Mouse (Mus musculus) stomach, embryonic 14.5 days (tissue): ENCODE results near the gene OR5BS1P. TPM values are rescaled to one million over a fixed set of nuclear protein-coding genes. Genes with fewer than 3 reads are reported as not detected.

Experiments
- ATAC-seq: fragments of 200-750 bp; cut with Nextera tagmentation; 2 replicates; pipeline ENCODE4 v1.8.0; 2017; ENCODE audit warnings: low read depth, moderate TSS enrichment; ENCODE audit not compliant: insufficient number of reproducible peaks, insufficient read depth, low FRiP score
- H3K27ac ChIP-seq: fragments of 300-500 bp; sonication (generic); 2 replicates; pipeline ENCODE4 v1.5.1; 2014; ENCODE audit warnings: mild to moderate bottlenecking, low read length, moderate library complexity, mixed read lengths
- H3K27me3 ChIP-seq: fragments of 300-500 bp; sonication (generic); 2 replicates; pipeline ENCODE4 v1.6.1; 2014; ENCODE audit warnings: low read length, control low read depth, mixed read lengths; ENCODE audit not compliant: control insufficient read depth, insufficient read depth
- H3K36me3 ChIP-seq: fragments of 300-500 bp; sonication (generic); 2 replicates; pipeline ENCODE4 v1.6.1; 2014; ENCODE audit warnings: mild to moderate bottlenecking, control low read depth, low read length, moderate library complexity, mixed read lengths; ENCODE audit not compliant: control insufficient read depth, insufficient read depth
- H3K4me1 ChIP-seq: fragments of 300-500 bp; sonication (generic); 2 replicates; pipeline ENCODE4 v1.6.1; 2014; ENCODE audit warnings: low read length, control low read depth, mixed read lengths; ENCODE audit not compliant: control insufficient read depth, insufficient read depth
- H3K4me2 ChIP-seq: fragments of 300-500 bp; sonication (generic); replicated peaks from 2 replicates; pipeline ENCODE4 v1.6.1; 2014; ENCODE audit warnings: low read depth, low read length, control low read depth
- H3K4me3 ChIP-seq: fragments of 300-500 bp; sonication (generic); 2 replicates; pipeline ENCODE4 v1.5.1; 2014; ENCODE audit warnings: low read depth, low read length, control low read depth
- H3K9ac ChIP-seq: fragments of 300-500 bp; sonication (generic); replicated peaks from 2 replicates; pipeline ENCODE4 v1.6.1; 2014; ENCODE audit warnings: low read depth, mild to moderate bottlenecking, control low read depth, low read length, moderate library complexity, mixed read lengths
- H3K9me3 ChIP-seq: fragments of 300-500 bp; sonication (generic); 2 replicates; pipeline ENCODE4 v1.6.1; 2016; ENCODE audit warnings: low read depth, low read length, control low read depth; ENCODE audit not compliant: control insufficient read depth
- WGBS: fragments of 180-500 bp; shearing (Covaris S2); extraction: QIAGEN DNeasy Blood & Tissue Kit; methylation state at CpG from one replicate; pipeline ENCODE4 v1.1.7; 2014; 5-methylcytosine and 5-hydroxymethylcytosine counted together
- polyA plus RNA-seq: library from polyadenylated mRNA; unstranded; fragments of >200 nt; fragmentation: Nextera tagmentation; extraction: Ambion mirVana; gene quantifications from 2 replicates; pipeline ENCODE4 v1.2.1, GENCODE M21; 2014

The OR5BS1P gene
- polyA plus RNA-seq, 1 experiment from 2014 or later = not detected

DNA sequence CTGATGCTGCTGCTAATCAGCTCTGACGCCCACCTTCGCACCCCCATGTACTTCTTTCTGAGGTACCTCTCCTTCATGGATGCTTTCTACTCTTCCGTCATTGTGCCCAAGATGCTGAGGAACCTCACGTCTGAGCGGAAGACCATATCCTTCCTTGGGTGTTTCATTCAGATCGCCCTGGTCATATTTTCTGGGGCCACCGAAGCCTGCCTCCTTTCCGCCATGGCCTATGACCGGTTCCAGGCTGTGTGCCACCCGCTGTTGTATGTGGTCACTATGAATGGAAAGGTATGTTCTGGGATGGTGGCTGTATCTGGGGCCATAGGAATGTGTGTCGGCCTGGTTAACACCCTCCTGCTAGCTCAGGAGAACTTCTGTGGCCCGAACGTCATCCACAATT, 1.8 kb downstream of the OR5BS1P start:
- Histone ChIP-seq H3K27ac (no peak overlapping the region), H3K27me3 (no peaks in the 10 kb centered on the region), H3K36me3 (no peaks in the 10 kb centered on the region), H3K9me3 (no peaks in the 10 kb centered on the region), H3K4me2 (no peak overlapping the region), H3K9ac (no peak overlapping the region), H3K4me3 (no peak overlapping the region), H3K4me1 (no peaks in the 10 kb centered on the region)
- WGBS = 89% methylated on average over 13 of the region's 13 CpGs
- no peak for ATAC-seq

DNA sequence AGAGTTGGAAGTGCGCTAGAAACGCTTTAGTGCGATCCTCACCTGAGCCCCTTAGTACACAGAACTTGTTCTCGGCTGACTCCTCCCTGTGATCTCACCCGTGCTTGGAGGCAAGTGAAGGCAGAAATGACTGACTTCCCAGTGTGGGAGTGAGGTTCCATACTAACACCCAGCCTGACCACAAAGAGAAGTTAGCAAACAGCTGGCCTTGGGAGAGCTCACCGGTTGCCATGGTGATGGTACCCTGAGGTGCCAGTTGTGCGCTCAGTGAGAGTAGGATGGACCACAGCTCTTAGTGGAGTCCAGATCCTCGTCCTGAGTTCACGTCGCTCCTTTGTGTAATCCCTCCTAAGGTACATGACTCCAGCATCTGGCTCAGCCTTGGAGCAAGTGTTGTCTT, 5.3 kb downstream of the OR5BS1P start:
- WGBS = 80% methylated on average over 10 of the region's 10 CpGs
- Histone ChIP-seq H3K4me2 (no peak overlapping the region), H3K4me3 (no peak overlapping the region)

GRCm38 (mm10) chr15:98475382-98475781, 5.7 kb downstream of the OR5BS1P start:
- ATAC-seq = no peak

More for the DNA sequence above, 5.3 kb downstream of the OR5BS1P start:
- no peaks in the 10 kb centered on the region for H3K9me3 ChIP-seq
- H3K4me1 ChIP-seq = no peaks in the 10 kb centered on the region
- H3K9ac ChIP-seq = no peak overlapping the region
- no peak overlapping the region for H3K27ac ChIP-seq
- H3K27me3 ChIP-seq = no peaks in the 10 kb centered on the region
- no peaks in the 10 kb centered on the region for H3K36me3 ChIP-seq
- ATAC-seq = no peak

GRCm38 (mm10) chr15:98476281-98476680, 6.6 kb downstream of the OR5BS1P start:
- no peaks in the 10 kb centered on the region for H3K9me3 ChIP-seq

More at GRCm38 (mm10) chr15:98475382-98475781, 5.7 kb downstream of the OR5BS1P start:
- no peak overlapping the region for H3K9ac ChIP-seq
- H3K9me3 ChIP-seq = no peaks in the 10 kb centered on the region
- no peak overlapping the region for H3K27ac ChIP-seq
- no peaks in the 10 kb centered on the region for H3K27me3 ChIP-seq
- no peak overlapping the region for H3K4me3 ChIP-seq
- 45% methylated on average over 10 of the region's 10 CpGs for WGBS
- H3K4me1 ChIP-seq = no peaks in the 10 kb centered on the region
- no peaks in the 10 kb centered on the region for H3K36me3 ChIP-seq
- no peak overlapping the region for H3K4me2 ChIP-seq

GRCm38 (mm10) chr15:98479568-98480102, 9.9 kb downstream of the OR5BS1P start:
- Histone ChIP-seq H3K4me1 (no peaks in the 10 kb centered on the region), H3K9me3 (no peaks in the 10 kb centered on the region), H3K4me3 (no peak overlapping the region), H3K36me3 (no peaks in the 10 kb centered on the region), H3K4me2 (no peak overlapping the region), H3K27me3 (no peaks in the 10 kb centered on the region), H3K27ac (no peak overlapping the region), H3K9ac (no peak overlapping the region)
- ATAC-seq = no peak
- 73% methylated on average over 7 of the region's 7 CpGs for WGBS

More at GRCm38 (mm10) chr15:98476281-98476680, 6.6 kb downstream of the OR5BS1P start:
- WGBS = 81% methylated on average over 5 of the region's 5 CpGs
- Histone ChIP-seq H3K9ac (no peak overlapping the region), H3K4me2 (no peak overlapping the region), H3K4me3 (no peak overlapping the region), H3K27ac (no peak overlapping the region), H3K36me3 (no peaks in the 10 kb centered on the region), H3K4me1 (no peaks in the 10 kb centered on the region), H3K27me3 (no peaks in the 10 kb centered on the region)
- no peak for ATAC-seq

GRCm38 (mm10) chr15:98482701-98483100, 13.0 kb downstream of the OR5BS1P start, which contains the start of gene Lalba:
Gene Lalba (minus strand): TSS chr15:98482721.
- ATAC-seq = no peak
- Histone ChIP-seq H3K27ac (no peak within 1 kb of the TSS), H3K9ac (no peak within 1 kb of the TSS), H3K4me3 (no peak within 1 kb of the TSS), H3K27me3 (no peaks in the 10 kb centered on the region), H3K4me2 (no peak within 1 kb of the TSS), H3K36me3 (no peaks in the 10 kb centered on the region), H3K9me3 (no peaks in the 10 kb centered on the region), H3K4me1 (no peaks in the 10 kb centered on the region)
- 49% methylated on average over 3 of the region's 3 CpGs for WGBS

- H3K27ac ChIP-seq = peak overlapping the region; percentile 39; the same call in 1 of the 2 replicates
- ATAC-seq = no peak
- 55% methylated on average over 18 of the region's 18 CpGs for WGBS
These were observed 14.5 kb downstream of the OR5BS1P start for GRCm38 (mm10) chr15:98483907-98484886.

GRCm38 (mm10) chr15:98486433-98487021, 16.8 kb downstream of the OR5BS1P start:
- H3K27ac ChIP-seq = no peak overlapping the region
- no peak overlapping the region for H3K4me2 ChIP-seq
- no peak overlapping the region for H3K4me3 ChIP-seq
- H3K4me1 ChIP-seq = no peaks in the 10 kb centered on the region
- no peak overlapping the region for H3K9ac ChIP-seq
- H3K36me3 ChIP-seq = no peaks in the 10 kb centered on the region
- WGBS = 92% methylated on average over 8 of the region's 8 CpGs
- ATAC-seq = no peak
- H3K9me3 ChIP-seq = no peaks in the 10 kb centered on the region
- no peaks in the 10 kb centered on the region for H3K27me3 ChIP-seq

More at GRCm38 (mm10) chr15:98483907-98484886, 14.5 kb downstream of the OR5BS1P start:
- no peaks in the 10 kb centered on the region for H3K9me3 ChIP-seq
- H3K36me3 ChIP-seq = no peaks in the 10 kb centered on the region
- no peaks in the 10 kb centered on the region for H3K27me3 ChIP-seq
- H3K4me1 ChIP-seq = no peaks in the 10 kb centered on the region
- H3K9ac ChIP-seq = no peak overlapping the region
- no peak overlapping the region for H3K4me3 ChIP-seq
- no peak overlapping the region for H3K4me2 ChIP-seq
